Mouse (Mus musculus): ENCODE measurements around the gene St6galnac3. TPM values are rescaled to one million over a fixed set of nuclear protein-coding genes. Genes with fewer than 3 reads are reported as not detected.

The St6galnac3 gene
- polyA plus RNA-seq, 1 experiment from 2014 or later, result 4.5 TPM

DNA sequence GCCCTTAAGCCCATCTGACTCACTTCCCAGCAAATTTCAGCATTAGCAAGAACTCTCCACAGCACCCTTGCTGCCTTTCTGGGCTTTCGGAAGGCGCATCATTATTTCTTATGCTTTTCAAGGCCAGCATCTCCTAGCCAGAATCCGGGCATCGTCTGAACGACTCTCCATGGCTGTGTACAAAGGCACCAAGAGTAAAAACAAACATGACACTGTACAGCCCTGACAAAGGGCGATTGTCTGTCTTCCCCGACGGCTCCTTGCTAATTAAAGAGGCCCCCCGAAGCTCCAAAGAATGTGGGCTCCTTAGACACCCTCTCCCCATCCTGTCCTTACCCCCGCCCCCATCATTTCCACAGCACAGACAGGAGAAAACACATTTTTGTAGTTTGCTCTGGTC, 13.4 kb upstream of the St6galnac3 start:
- ATAC-seq (ENCODE audit: low FRiP score, low TSS enrichment) (no peak), DNase-seq (ENCODE audit: low spot score) (no peak)
- no peak overlapping the region for H3K9ac ChIP-seq (ENCODE audit: low read length)
- H3K27me3 ChIP-seq (ENCODE audit: control insufficient read depth, insufficient read depth, low read length), result no peaks in the 10 kb centered on the region
- H3K9me3 ChIP-seq (ENCODE audit: control insufficient read depth, low read length), result no peaks in the 10 kb centered on the region
- no peak overlapping the region for H3K4me3 ChIP-seq (ENCODE audit: low read depth, low read length)
- no peak overlapping the region for H3K27ac ChIP-seq (replicated peaks)
- WGBS, result 46% methylated on average over 10 of the region's 10 CpGs
- H3K4me1 ChIP-seq (replicated peaks; ENCODE audit: control insufficient read depth, insufficient read depth), result no peaks in the 10 kb centered on the region
- TF ChIP-seq EP300 (optimal IDR thresholded peaks at IDR 0.05), result no peak
- no peak for TF ChIP-seq CTCF (IDR thresholded peaks at IDR 0.05; ENCODE audit: low read depth)
- no peaks in the 10 kb centered on the region for H3K36me3 ChIP-seq (ENCODE audit: control insufficient read depth, insufficient read depth, low read length)
- H3K4me2 ChIP-seq (replicated peaks; ENCODE audit: low read depth), result no peak overlapping the region

DNA sequence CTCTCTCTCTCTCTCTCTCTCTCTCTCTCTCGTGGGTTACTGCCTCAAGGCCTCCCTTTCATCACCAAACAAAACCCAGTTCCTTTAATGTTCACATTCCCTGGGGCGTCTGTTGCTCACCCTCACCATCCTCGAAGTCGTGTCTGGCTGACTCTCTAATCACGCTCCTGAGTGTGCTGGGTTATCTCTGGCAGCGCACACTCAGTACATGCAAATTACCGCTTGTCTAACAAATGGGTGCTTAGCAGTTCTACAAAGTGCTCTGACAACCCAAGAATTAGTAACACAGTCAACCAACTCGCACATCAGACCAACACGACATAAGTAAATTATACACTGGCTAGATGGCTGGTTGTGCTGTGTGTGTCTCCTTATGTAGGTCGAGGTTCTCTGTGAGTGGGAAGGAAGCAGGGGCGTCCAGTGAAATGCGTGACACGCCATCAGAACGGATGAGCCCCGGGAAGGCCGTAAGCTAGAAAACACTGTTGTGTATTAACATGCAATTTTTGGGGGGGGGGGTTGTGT, 11.8 kb upstream of the St6galnac3 start:
- DNase-seq (ENCODE audit: low spot score), result no peak
- Histone ChIP-seq H3K27ac (replicated peaks) (no peak overlapping the region), H3K4me1 (replicated peaks; ENCODE audit: control insufficient read depth, insufficient read depth) (peaks cover 3% of the 10 kb centered on the region; the same call in 1 of the 2 replicates), H3K9me3 (ENCODE audit: control insufficient read depth, low read length) (no peaks in the 10 kb centered on the region), H3K27me3 (ENCODE audit: control insufficient read depth, insufficient read depth, low read length) (no peaks in the 10 kb centered on the region), H3K36me3 (ENCODE audit: control insufficient read depth, insufficient read depth, low read length) (no peaks in the 10 kb centered on the region), H3K4me3 (ENCODE audit: low read depth, low read length) (no peak overlapping the region), H3K4me2 (replicated peaks; ENCODE audit: low read depth) (no peak overlapping the region), H3K9ac (ENCODE audit: low read length) (no peak overlapping the region)
- TF ChIP-seq EP300 (optimal IDR thresholded peaks at IDR 0.05) (no peak), CTCF (IDR thresholded peaks at IDR 0.05; ENCODE audit: low read depth) (no peak)
- no peak for ATAC-seq (ENCODE audit: low FRiP score, low TSS enrichment)
- 72% methylated on average over 16 of the region's 16 CpGs for WGBS

DNA sequence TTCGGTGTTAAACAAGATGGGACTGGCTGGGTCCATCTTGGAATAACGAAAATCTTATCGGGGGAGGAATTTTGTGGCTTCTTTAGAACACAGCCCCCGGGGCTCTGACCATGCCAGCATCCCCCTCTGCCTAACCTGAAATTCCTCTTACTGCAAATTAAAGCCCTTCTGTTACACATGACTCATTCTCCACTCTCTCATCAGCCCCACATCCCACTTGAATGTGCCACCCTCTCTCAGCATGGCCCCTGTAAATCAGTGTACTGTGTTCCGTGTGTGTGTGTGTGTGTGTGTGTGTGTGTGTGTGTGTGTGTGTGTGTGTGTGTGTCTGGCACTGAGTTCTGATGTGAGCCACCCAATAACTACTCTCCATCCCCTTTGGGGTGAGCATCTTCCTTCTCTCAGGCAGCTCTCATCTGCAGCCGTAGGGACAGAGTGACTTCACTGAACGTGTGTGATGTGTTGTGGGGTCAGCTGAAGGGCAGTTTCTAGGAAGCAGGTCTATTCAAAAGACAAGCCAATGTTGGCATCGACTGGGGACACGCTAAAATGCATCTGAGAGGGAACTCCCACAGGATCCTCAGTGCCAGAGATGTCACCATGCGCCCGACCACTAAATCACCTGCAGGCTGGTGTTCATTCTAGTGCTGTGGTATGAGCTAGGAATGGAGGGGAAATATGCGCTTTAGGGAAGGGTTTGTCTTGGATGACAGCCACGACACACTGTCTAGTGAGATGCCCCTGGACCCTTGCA, 11.0 kb upstream of the St6galnac3 start:
- no peaks in the 10 kb centered on the region for H3K36me3 ChIP-seq (ENCODE audit: control insufficient read depth, insufficient read depth, low read length)
- TF ChIP-seq EP300 (optimal IDR thresholded peaks at IDR 0.05), result no peak
- TF ChIP-seq CTCF (IDR thresholded peaks at IDR 0.05; ENCODE audit: low read depth), result no peak
- H3K4me1 ChIP-seq (replicated peaks; ENCODE audit: control insufficient read depth, insufficient read depth), result peaks cover 3% of the 10 kb centered on the region; the same call in 1 of the 2 replicates
- H3K9ac ChIP-seq (ENCODE audit: low read length), result no peak overlapping the region
- ATAC-seq (ENCODE audit: low FRiP score, low TSS enrichment), result no peak
- no peaks in the 10 kb centered on the region for H3K9me3 ChIP-seq (ENCODE audit: control insufficient read depth, low read length)
- no peak for DNase-seq (ENCODE audit: low spot score)
- 81% methylated on average over 13 of the region's 13 CpGs for WGBS
- H3K27me3 ChIP-seq (ENCODE audit: control insufficient read depth, insufficient read depth, low read length), result no peaks in the 10 kb centered on the region
- no peak overlapping the region for H3K4me2 ChIP-seq (replicated peaks; ENCODE audit: low read depth)
- H3K4me3 ChIP-seq (ENCODE audit: low read depth, low read length), result no peak overlapping the region
- no peak overlapping the region for H3K27ac ChIP-seq (replicated peaks)

DNA sequence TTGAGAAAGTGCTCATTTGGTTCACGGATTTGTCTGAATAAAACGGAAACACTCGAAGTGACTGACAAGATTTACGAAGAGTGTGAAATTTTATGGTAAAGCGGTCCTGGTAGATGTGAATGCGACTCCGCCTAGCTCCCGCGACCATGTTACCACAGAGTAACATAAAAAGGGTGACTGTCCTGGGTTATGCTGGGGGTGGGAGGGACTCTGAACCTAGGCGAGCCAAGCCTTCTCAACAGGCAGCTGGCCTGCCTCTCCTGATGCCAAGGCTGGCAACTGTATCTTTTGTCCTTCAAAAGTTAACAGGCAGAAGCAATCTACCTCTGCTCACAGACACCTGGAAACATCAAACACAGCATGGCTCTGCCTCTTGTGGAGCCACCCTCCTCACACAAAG, 9.8 kb upstream of the St6galnac3 start:
- DNase-seq (ENCODE audit: low spot score) (no peak), ATAC-seq (ENCODE audit: low FRiP score, low TSS enrichment) (no peak)
- no peaks in the 10 kb centered on the region for H3K36me3 ChIP-seq (ENCODE audit: control insufficient read depth, insufficient read depth, low read length)
- TF ChIP-seq CTCF (IDR thresholded peaks at IDR 0.05; ENCODE audit: low read depth) (no peak), EP300 (optimal IDR thresholded peaks at IDR 0.05) (no peak)
- WGBS, result 79% methylated on average over 10 of the region's 10 CpGs
- H3K9ac ChIP-seq (ENCODE audit: low read length), result no peak overlapping the region
- H3K4me2 ChIP-seq (replicated peaks; ENCODE audit: low read depth), result no peak overlapping the region
- H3K9me3 ChIP-seq (ENCODE audit: control insufficient read depth, low read length), result no peaks in the 10 kb centered on the region
- H3K27me3 ChIP-seq (ENCODE audit: control insufficient read depth, insufficient read depth, low read length), result no peaks in the 10 kb centered on the region
- no peak overlapping the region for H3K27ac ChIP-seq (replicated peaks)
- H3K4me3 ChIP-seq (ENCODE audit: low read depth, low read length), result no peak overlapping the region
- H3K4me1 ChIP-seq (replicated peaks; ENCODE audit: control insufficient read depth, insufficient read depth), result peaks cover 3% of the 10 kb centered on the region; the same call in 1 of the 2 replicates

DNA sequence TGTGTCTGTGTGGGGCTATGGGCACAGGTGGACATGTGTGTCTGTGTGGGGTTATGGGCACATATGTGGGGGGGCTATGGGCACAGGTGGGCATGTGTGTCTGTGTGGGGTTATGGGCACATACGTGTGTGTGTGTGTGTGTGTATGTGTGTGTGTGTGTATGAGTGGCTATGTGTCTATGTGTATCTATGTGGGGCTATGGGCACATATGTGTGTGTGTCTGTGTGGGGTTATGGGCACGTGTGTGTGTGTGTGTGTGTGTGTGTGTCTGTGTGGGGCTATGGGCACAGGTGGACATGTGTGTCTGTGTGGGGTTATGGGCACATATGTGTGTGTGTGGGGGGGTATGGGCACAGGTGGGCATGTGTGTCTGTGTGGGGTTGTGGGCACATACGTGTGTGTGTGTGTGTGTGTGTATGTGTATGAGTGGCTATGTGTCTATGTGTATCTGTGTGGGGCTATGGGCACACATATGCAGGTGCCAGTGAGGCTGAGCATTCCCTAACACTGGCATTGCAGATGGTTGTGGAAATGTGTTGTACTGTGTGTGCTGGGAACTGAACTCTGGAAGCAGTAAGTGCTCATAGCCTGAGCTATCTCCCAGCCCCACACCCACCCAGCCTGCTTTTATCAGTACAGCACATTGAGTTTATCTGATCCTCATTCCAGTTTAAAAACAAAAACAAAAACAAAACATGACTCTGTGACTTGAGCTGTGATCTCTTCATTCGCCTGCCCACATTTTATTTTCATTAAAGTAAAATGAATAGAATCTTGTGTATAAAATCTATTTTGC, 8.6 kb upstream of the St6galnac3 start:
- TF ChIP-seq CTCF (IDR thresholded peaks at IDR 0.05; ENCODE audit: low read depth), result no peak
- TF ChIP-seq EP300 (optimal IDR thresholded peaks at IDR 0.05), result no peak
- 94% methylated on average over 4 of the region's 4 CpGs for WGBS
- Histone ChIP-seq H3K27ac (replicated peaks) (no peak overlapping the region), H3K4me2 (replicated peaks; ENCODE audit: low read depth) (no peak overlapping the region), H3K4me3 (ENCODE audit: low read depth, low read length) (no peak overlapping the region), H3K36me3 (ENCODE audit: control insufficient read depth, insufficient read depth, low read length) (no peaks in the 10 kb centered on the region), H3K27me3 (ENCODE audit: control insufficient read depth, insufficient read depth, low read length) (no peaks in the 10 kb centered on the region), H3K9me3 (ENCODE audit: control insufficient read depth, low read length) (no peaks in the 10 kb centered on the region), H3K9ac (ENCODE audit: low read length) (no peak overlapping the region), H3K4me1 (replicated peaks; ENCODE audit: control insufficient read depth, insufficient read depth) (peaks cover 3% of the 10 kb centered on the region; the same call in 1 of the 2 replicates)
- ATAC-seq (ENCODE audit: low FRiP score, low TSS enrichment) (no peak), DNase-seq (ENCODE audit: low spot score) (no peak)
